Mouse (Mus musculus) lung, embryonic 15.5 days (tissue): ENCODE measurements at regions not wholly inside any gene's neighbourhood (a gene's known extent, or its start where the extent isn't known, plus 50 kb on each side); places are given as distances from the start of the nearest gene placed in this dataset.

Experiments used
- ATAC-seq: fragments of 200-750 bp; cut with Nextera tagmentation; 2 replicates; pipeline ENCODE4 v1.8.0; 2017; ENCODE audit warnings: moderate number of reproducible peaks, borderline replicate concordance; ENCODE audit not compliant: low FRiP score, low TSS enrichment; ENCODE audit errors: extremely low read depth
- H3K27ac ChIP-seq: fragments of 300-500 bp; sonication (generic); 2 replicates; pipeline ENCODE4 v1.5.1; 2015; ENCODE audit warnings: moderate library complexity, mild to moderate bottlenecking, inconsistent platforms
- H3K27me3 ChIP-seq: fragments of 300-500 bp; sonication (generic); 2 replicates; pipeline ENCODE4 v1.6.1; 2015; ENCODE audit warnings: inconsistent platforms
- H3K36me3 ChIP-seq: fragments of 300-500 bp; sonication (generic); 2 replicates; pipeline ENCODE4 v1.6.1; 2015; ENCODE audit warnings: inconsistent platforms
- H3K4me1 ChIP-seq: fragments of 300-500 bp; sonication (generic); 2 replicates; pipeline ENCODE4 v1.6.1; 2015; ENCODE audit warnings: inconsistent platforms
- H3K4me2 ChIP-seq: fragments of 300-500 bp; sonication (generic); 2 replicates; pipeline ENCODE4 v1.6.1; 2015; ENCODE audit warnings: inconsistent platforms, mild to moderate bottlenecking, moderate library complexity
- H3K4me3 ChIP-seq: fragments of 300-500 bp; sonication (generic); 2 replicates; pipeline ENCODE4 v1.5.1; 2015; ENCODE audit warnings: mild to moderate bottlenecking, inconsistent platforms
- H3K9ac ChIP-seq: fragments of 300-500 bp; sonication (generic); 2 replicates; pipeline ENCODE4 v1.6.1; 2015; ENCODE audit warnings: inconsistent platforms
- H3K9me3 ChIP-seq: fragments of 300-500 bp; sonication (generic); 2 replicates; pipeline ENCODE4 v1.6.1; 2016; ENCODE audit warnings: inconsistent platforms
- WGBS: fragments of 180-500 bp; shearing (Covaris S2); methylation state at CpG from one replicate; pipeline ENCODE4 v1.1.7; 2015; 5-methylcytosine and 5-hydroxymethylcytosine counted together

GRCm38 (mm10) chr3:148603276-148603675 lies 387.1 kb downstream of the Adgrl2 start:
- WGBS: 75% methylated on average over 6 of the region's 6 CpGs
- Histone ChIP-seq H3K9me3 (no peaks in the 10 kb centered on the region), H3K4me3 (no peak overlapping the region), H3K36me3 (no peaks in the 10 kb centered on the region), H3K27ac (no peak overlapping the region), H3K9ac (no peak overlapping the region), H3K4me2 (no peak overlapping the region), H3K27me3 (no peaks in the 10 kb centered on the region), H3K4me1 (no peaks in the 10 kb centered on the region)
- no peak for ATAC-seq

- ATAC-seq: no peak
- H3K4me2 ChIP-seq: no peak overlapping the region
Observed at GRCm38 (mm10) chr3:148602730-148603255, 387.6 kb downstream of the Adgrl2 start.

GRCm38 (mm10) chr3:148595561-148595960 lies 394.8 kb downstream of the Adgrl2 start:
- Histone ChIP-seq H3K9ac (no peak overlapping the region), H3K4me2 (no peak overlapping the region), H3K27ac (no peak overlapping the region), H3K9me3 (no peaks in the 10 kb centered on the region), H3K4me1 (no peaks in the 10 kb centered on the region), H3K4me3 (no peak overlapping the region), H3K36me3 (no peaks in the 10 kb centered on the region), H3K27me3 (no peaks in the 10 kb centered on the region)
- ATAC-seq: no peak
- WGBS: 88% methylated on average over 4 of the region's 4 CpGs

More at GRCm38 (mm10) chr3:148602730-148603255, 387.6 kb downstream of the Adgrl2 start:
- H3K9ac ChIP-seq: no peak overlapping the region
- H3K36me3 ChIP-seq: no peaks in the 10 kb centered on the region
- H3K4me1 ChIP-seq: no peaks in the 10 kb centered on the region
- WGBS: 72% methylated on average over 5 of the region's 5 CpGs
- H3K27ac ChIP-seq: no peak overlapping the region
- H3K4me3 ChIP-seq: no peak overlapping the region
- H3K27me3 ChIP-seq: no peaks in the 10 kb centered on the region
- H3K9me3 ChIP-seq: no peaks in the 10 kb centered on the region

- Histone ChIP-seq H3K27me3 (no peaks in the 10 kb centered on the region), H3K9ac (no peak overlapping the region), H3K4me3 (no peak overlapping the region), H3K36me3 (no peaks in the 10 kb centered on the region), H3K4me1 (no peaks in the 10 kb centered on the region), H3K4me2 (no peak overlapping the region), H3K27ac (no peak overlapping the region), H3K9me3 (no peaks in the 10 kb centered on the region)
- no peak for ATAC-seq
- WGBS: 41% methylated on average over 2 of the region's 2 CpGs
Observed at GRCm38 (mm10) chr3:148589556-148589955, 400.8 kb downstream of the Adgrl2 start.

GRCm38 (mm10) chr3:148575735-148576134 lies 414.6 kb downstream of the Adgrl2 start:
- Histone ChIP-seq H3K27ac (no peak overlapping the region), H3K9me3 (no peaks in the 10 kb centered on the region), H3K27me3 (no peaks in the 10 kb centered on the region), H3K4me1 (no peaks in the 10 kb centered on the region), H3K4me2 (no peak overlapping the region), H3K4me3 (no peak overlapping the region), H3K9ac (no peak overlapping the region), H3K36me3 (no peaks in the 10 kb centered on the region)
- 77% methylated on average over 1 of the region's 1 CpGs for WGBS
- no peak for ATAC-seq

- 86% methylated on average over 4 of the region's 4 CpGs for WGBS
- no peaks in the 10 kb centered on the region for H3K27me3 ChIP-seq
- H3K36me3 ChIP-seq: no peaks in the 10 kb centered on the region
- H3K4me1 ChIP-seq: no peaks in the 10 kb centered on the region
- H3K4me3 ChIP-seq: no peak overlapping the region
- H3K27ac ChIP-seq: no peak overlapping the region
- no peak for ATAC-seq
- no peaks in the 10 kb centered on the region for H3K9me3 ChIP-seq
- H3K9ac ChIP-seq: no peak overlapping the region
- no peak overlapping the region for H3K4me2 ChIP-seq
Observed at GRCm38 (mm10) chr3:148572493-148572892, 417.9 kb downstream of the Adgrl2 start.

- Histone ChIP-seq H3K9ac (no peak overlapping the region), H3K4me3 (no peak overlapping the region), H3K4me1 (no peaks in the 10 kb centered on the region), H3K27ac (no peak overlapping the region), H3K9me3 (no peaks in the 10 kb centered on the region), H3K27me3 (no peaks in the 10 kb centered on the region), H3K36me3 (no peaks in the 10 kb centered on the region), H3K4me2 (no peak overlapping the region)
- no peak for ATAC-seq
- 77% methylated on average over 4 of the region's 4 CpGs for WGBS
Observed at GRCm38 (mm10) chr3:148564716-148565115, 425.6 kb downstream of the Adgrl2 start.

GRCm38 (mm10) chr3:148561211-148561610 lies 429.1 kb downstream of the Adgrl2 start:
- H3K4me1 ChIP-seq: no peaks in the 10 kb centered on the region
- 89% methylated on average over 4 of the region's 4 CpGs for WGBS
- H3K9me3 ChIP-seq: no peaks in the 10 kb centered on the region
- no peak overlapping the region for H3K9ac ChIP-seq
- no peak overlapping the region for H3K4me2 ChIP-seq
- H3K27me3 ChIP-seq: no peaks in the 10 kb centered on the region
- no peaks in the 10 kb centered on the region for H3K36me3 ChIP-seq
- no peak overlapping the region for H3K4me3 ChIP-seq
- no peak overlapping the region for H3K27ac ChIP-seq
- ATAC-seq: no peak

GRCm38 (mm10) chr3:148559752-148560460 lies 430.4 kb downstream of the Adgrl2 start:
- Histone ChIP-seq H3K36me3 (no peaks in the 10 kb centered on the region), H3K27me3 (no peaks in the 10 kb centered on the region), H3K27ac (no peak overlapping the region), H3K4me3 (no peak overlapping the region), H3K9ac (no peak overlapping the region), H3K4me1 (no peaks in the 10 kb centered on the region), H3K9me3 (no peaks in the 10 kb centered on the region), H3K4me2 (no peak overlapping the region)
- no peak for ATAC-seq
- WGBS: 68% methylated on average over 13 of the region's 13 CpGs

- no peaks in the 10 kb centered on the region for H3K27me3 ChIP-seq
- no peaks in the 10 kb centered on the region for H3K4me1 ChIP-seq
- WGBS: 61% methylated on average over 5 of the region's 5 CpGs
- no peak overlapping the region for H3K4me2 ChIP-seq
- ATAC-seq: no peak
- H3K9me3 ChIP-seq: no peaks in the 10 kb centered on the region
- no peaks in the 10 kb centered on the region for H3K36me3 ChIP-seq
- no peak overlapping the region for H3K4me3 ChIP-seq
- H3K27ac ChIP-seq: no peak overlapping the region
- no peak overlapping the region for H3K9ac ChIP-seq
Observed at GRCm38 (mm10) chr3:148558592-148559157, 431.7 kb downstream of the Adgrl2 start.

GRCm38 (mm10) chr3:148555324-148555723 lies 435.0 kb downstream of the Adgrl2 start:
- H3K9ac ChIP-seq: no peak overlapping the region
- ATAC-seq: no peak
- no peak overlapping the region for H3K27ac ChIP-seq
- WGBS: 80% methylated on average over 8 of the region's 8 CpGs
- H3K4me2 ChIP-seq: no peak overlapping the region
- H3K9me3 ChIP-seq: no peaks in the 10 kb centered on the region
- no peaks in the 10 kb centered on the region for H3K36me3 ChIP-seq
- no peak overlapping the region for H3K4me3 ChIP-seq
- no peaks in the 10 kb centered on the region for H3K27me3 ChIP-seq
- H3K4me1 ChIP-seq: no peaks in the 10 kb centered on the region

- no peak for ATAC-seq
- no peak overlapping the region for H3K27ac ChIP-seq
- H3K4me1 ChIP-seq: no peaks in the 10 kb centered on the region
- no peak overlapping the region for H3K4me3 ChIP-seq
- 93% methylated on average over 2 of the region's 2 CpGs for WGBS
- no peak overlapping the region for H3K4me2 ChIP-seq
- no peak overlapping the region for H3K9ac ChIP-seq
- no peaks in the 10 kb centered on the region for H3K27me3 ChIP-seq
- H3K36me3 ChIP-seq: no peaks in the 10 kb centered on the region
- H3K9me3 ChIP-seq: no peaks in the 10 kb centered on the region
Observed at GRCm38 (mm10) chr3:148550716-148551115, 439.6 kb downstream of the Adgrl2 start.
